Mouse (Mus musculus): ENCODE data around the gene Rpl32.
A peak's percentile ranks its signal among the peaks of the same experiment; 100 is the strongest.

Rpl32 gene

GRCm38 (mm10) chr6:115808488-115809231 lies at the start of gene Rpl32:
Gene Rpl32 (minus strand): TSS chr6:115808747.
- DNase-seq (ENCODE audit: low read depth, low spot score), result peak; percentile 95

GRCm38 (mm10) chr6:115856361-115856745 lies 47.8 kb upstream of the Rpl32 start:
- DNase-seq (ENCODE audit: low read depth, low spot score), result no peak

GRCm38 (mm10) chr6:115855733-115856360 lies 47.3 kb upstream of the Rpl32 start:
- DNase-seq (ENCODE audit: low read depth, low spot score), result no peak

- no peak for DNase-seq (ENCODE audit: low read depth, low spot score)
These were observed 45.9 kb upstream of the Rpl32 start for GRCm38 (mm10) chr6:115854432-115854831.

- DNase-seq (ENCODE audit: low read depth, low spot score), result no peak
These were observed 45.4 kb upstream of the Rpl32 start for GRCm38 (mm10) chr6:115853985-115854384.

GRCm38 (mm10) chr6:115853091-115853813 lies 44.7 kb upstream of the Rpl32 start, which contains the start of the genes Mbd4 and Ift122:
Gene Mbd4 (minus strand): TSS chr6:115853371.
Gene Ift122 (plus strand): TSS chr6:115853470.
- peak; percentile 99 for DNase-seq (ENCODE audit: low read depth, low spot score)

GRCm38 (mm10) chr6:115852446-115853090 lies 44.0 kb upstream of the Rpl32 start:
- DNase-seq (ENCODE audit: low read depth, low spot score), result no peak

GRCm38 (mm10) chr6:115848598-115849304 lies 40.2 kb upstream of the Rpl32 start:
- no peak for DNase-seq (ENCODE audit: low read depth, low spot score)

- peak; percentile 50 for DNase-seq (ENCODE audit: low read depth, low spot score)
These were observed 38.3 kb upstream of the Rpl32 start for GRCm38 (mm10) chr6:115846640-115847411.

GRCm38 (mm10) chr6:115845006-115845405 lies 36.5 kb upstream of the Rpl32 start:
- no peak for DNase-seq (ENCODE audit: low read depth, low spot score)

GRCm38 (mm10) chr6:115838745-115839144 lies 30.2 kb upstream of the Rpl32 start:
- DNase-seq (ENCODE audit: low read depth, low spot score), result no peak

GRCm38 (mm10) chr6:115838161-115838597 lies 29.6 kb upstream of the Rpl32 start, which contains the start of gene Efcab12:
Gene Efcab12 (minus strand): TSS chr6:115838412.
- peak; percentile 95 for DNase-seq (ENCODE audit: low read depth, low spot score)

- DNase-seq (ENCODE audit: low read depth, low spot score), result no peak
These were observed 25.3 kb upstream of the Rpl32 start for GRCm38 (mm10) chr6:115833861-115834260.

GRCm38 (mm10) chr6:115832152-115832850 lies 23.8 kb upstream of the Rpl32 start:
- no peak for DNase-seq (ENCODE audit: low read depth, low spot score)

- no peak for DNase-seq (ENCODE audit: low read depth, low spot score)
These were observed 22.4 kb upstream of the Rpl32 start for GRCm38 (mm10) chr6:115830779-115831601.

GRCm38 (mm10) chr6:115823850-115824464 lies 15.4 kb upstream of the Rpl32 start:
- DNase-seq (ENCODE audit: low read depth, low spot score), result peak; percentile 23

- no peak for DNase-seq (ENCODE audit: low read depth, low spot score)
These were observed 12.9 kb upstream of the Rpl32 start for GRCm38 (mm10) chr6:115821216-115821993.

GRCm38 (mm10) chr6:115818129-115818528 lies 9.6 kb upstream of the Rpl32 start:
- no peak for DNase-seq (ENCODE audit: low read depth, low spot score)
